Mouse (Mus musculus): ENCODE results near the gene Lime1.

Gene Lime1

DNA sequence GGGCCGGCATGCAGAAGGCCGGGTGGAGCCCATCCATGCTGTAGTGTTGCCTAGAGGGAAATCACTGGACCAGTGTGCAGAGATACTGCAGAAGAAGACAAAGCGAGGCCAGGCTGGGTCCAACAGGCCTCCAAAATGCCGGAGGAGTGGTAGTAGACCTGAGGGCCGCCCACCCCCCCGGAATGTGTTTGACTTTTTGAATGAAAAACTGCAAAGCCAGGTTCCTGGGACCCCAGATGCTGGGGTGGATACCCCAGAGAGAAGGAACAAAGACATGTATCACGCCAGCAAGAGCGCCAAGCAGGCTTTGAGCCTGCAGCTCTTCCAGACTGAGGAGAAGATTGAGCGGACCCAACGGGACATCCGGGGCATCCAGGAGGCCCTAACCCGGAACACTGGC, at the start of gene Lime1:
TSS of gene Lime1 (plus strand) at position 301 of the 400 bp plus-strand sequence.
- DNase-seq = no peak

- no peak for DNase-seq
These were observed 47.3 kb upstream of the Lime1 start for GRCm38 (mm10) chr2:181332542-181332941.

GRCm38 (mm10) chr2:181334023-181334422, 45.9 kb upstream of the Lime1 start:
- peak; percentile 49 for DNase-seq

DNA sequence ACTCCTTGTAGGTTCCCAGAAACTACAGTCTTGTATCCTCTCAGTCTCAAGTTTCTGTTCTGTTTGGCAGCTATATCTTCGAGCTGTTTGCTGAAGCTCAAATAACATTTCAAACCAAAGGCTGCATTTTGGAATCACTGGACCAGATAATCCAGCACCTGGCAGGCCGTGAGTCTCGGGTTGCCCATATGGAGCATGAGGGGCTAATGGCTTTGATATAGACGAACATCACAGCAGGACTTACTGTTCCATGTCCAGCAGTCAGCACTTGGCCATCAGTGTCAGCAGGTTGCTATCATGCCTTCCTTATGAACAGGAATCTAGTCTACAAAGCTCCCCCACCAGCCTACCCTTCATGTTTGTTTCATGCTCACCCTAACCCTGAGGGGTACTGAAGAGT, 39.5 kb upstream of the Lime1 start:
- DNase-seq = no peak

DNA sequence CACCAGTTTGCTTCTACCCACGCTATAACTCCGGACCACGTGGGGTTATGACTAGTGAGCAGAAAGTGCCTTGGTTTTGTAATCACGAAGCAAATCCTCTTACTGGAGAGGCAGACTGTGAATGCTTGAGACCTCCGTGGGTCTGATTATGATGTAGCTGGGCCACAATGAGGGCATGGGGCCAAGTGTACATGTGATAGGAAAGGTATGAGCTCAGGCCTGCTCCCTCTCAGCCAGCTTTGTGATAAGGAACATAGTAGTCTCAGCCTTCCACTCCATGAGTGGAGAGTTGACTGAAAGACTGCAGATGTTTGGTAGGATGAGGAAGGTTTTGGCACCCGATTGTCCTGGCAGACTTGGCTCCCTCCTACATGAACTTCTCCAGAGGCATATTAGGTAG, 37.1 kb upstream of the Lime1 start:
- no peak for DNase-seq

DNA sequence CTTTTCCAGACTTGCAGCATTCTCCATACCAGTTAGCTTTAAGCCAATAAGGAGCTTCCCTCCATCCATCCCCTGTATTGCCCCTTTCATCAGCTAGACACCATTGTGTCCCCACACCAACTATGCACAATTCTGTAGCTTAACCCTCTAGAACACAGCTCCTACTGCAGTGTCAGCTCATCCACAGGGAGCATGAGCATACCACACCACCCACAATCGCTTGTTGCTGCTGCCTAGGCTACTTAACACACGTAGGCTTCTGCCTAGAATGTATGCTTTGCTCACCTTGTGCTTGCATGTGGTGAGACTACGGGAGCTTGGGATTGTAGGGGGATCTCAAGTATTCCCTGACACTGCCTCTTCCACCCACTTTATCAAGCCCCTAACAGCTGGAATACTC, 23.1 kb upstream of the Lime1 start:
- no peak for DNase-seq

GRCm38 (mm10) chr2:181363946-181364345, 15.9 kb upstream of the Lime1 start:
- no peak for DNase-seq

- no peak for DNase-seq
These were observed 15.4 kb upstream of the Lime1 start for GRCm38 (mm10) chr2:181364487-181364859.

- DNase-seq = peak; percentile 86
These were observed 14.8 kb upstream of the Lime1 start, which contains the start of the genes Zgpat and Arfrp1 for GRCm38 (mm10) chr2:181364860-181365596. Gene Zgpat (plus strand): TSS chr2:181364928. Gene Arfrp1 (minus strand): TSS chr2:181365404.

DNA sequence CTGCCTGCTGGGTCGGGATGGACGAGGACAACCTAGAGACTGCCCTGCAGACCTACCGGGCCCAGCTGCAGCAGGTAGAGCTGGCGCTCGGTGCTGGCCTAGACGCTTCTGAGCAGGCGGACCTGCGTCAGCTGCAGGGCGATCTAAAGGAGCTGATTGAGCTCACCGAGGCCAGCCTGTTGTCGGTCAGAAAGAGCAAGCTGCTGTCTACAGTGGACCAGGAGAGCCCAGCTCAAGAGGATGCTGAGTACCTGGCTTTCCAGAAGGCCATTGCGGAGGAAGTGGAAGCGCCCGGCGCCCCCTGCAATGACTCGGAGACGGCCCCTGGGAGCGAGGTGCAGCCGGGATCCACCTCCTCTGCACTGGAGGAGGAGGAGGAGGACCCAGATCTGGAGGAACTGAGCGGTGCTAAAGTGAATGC, 14.2 kb upstream of the Lime1 start:
- no peak for DNase-seq

DNA sequence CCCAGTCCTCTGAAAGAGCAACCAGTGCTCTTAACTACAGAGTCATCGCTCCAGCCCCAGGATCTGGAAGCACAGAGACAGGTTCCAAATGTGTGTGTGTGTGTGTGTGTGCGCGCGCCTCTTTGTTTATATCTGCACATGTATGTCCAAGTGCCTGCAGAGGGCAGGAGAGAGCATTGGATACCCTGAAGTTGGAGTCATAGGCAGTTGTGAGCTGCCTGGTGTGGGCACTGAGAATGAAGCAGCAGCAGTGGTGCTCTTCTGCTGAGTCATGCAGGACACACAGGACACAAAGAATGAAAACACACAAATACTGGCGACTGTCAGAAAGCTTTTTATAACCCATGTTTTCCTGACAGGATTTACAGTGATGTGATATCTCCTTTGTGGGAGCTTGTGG, 9.9 kb upstream of the Lime1 start:
- no peak for DNase-seq

GRCm38 (mm10) chr2:181375787-181376186, 4.1 kb upstream of the Lime1 start:
- DNase-seq = no peak

- no peak for DNase-seq
These were observed 2.6 kb upstream of the Lime1 start for GRCm38 (mm10) chr2:181377230-181377629.

- DNase-seq = no peak
These were observed 1.2 kb upstream of the Lime1 start for GRCm38 (mm10) chr2:181378701-181379100.

GRCm38 (mm10) chr2:181380251-181380650, 373 bp downstream of the Lime1 start:
- DNase-seq = no peak

- no peak for DNase-seq
These were observed 1.2 kb downstream of the Lime1 start for GRCm38 (mm10) chr2:181381107-181381506.

DNA sequence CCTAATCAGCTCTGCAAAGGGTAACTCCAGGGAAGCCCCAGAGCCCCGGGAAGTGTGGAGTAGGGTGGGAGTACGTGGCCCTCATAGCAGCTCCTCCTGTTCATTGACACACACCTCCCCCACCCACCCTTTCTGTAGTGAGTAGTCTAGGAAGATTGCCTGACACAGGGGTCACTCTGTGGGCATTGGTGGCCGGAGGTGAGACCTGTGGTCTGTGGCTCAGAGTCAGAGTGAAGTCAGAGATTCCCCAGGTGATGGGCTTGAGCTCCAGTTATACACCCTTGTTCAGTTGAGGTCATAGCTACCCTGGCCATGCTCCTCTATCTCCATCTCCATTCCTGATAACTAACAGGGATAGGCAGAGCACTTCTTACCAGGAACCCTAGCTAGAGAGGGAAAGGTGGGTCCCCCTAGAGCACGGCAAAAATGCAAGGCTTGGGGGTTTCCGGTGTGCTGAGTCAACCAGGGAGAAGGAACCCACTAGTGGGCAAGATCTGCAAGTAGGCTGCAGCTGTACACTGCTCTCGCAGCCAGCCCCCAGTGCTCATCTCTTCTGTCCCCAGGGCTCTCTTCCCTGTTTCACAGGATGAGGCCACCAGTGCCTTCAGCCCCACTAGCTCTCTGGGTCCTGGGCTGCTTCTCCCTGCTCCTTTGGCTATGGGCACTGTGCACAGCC, 1.9 kb downstream of the Lime1 start:
- DNase-seq = no peak

GRCm38 (mm10) chr2:181384463-181384862, 4.6 kb downstream of the Lime1 start:
- no peak for DNase-seq

GRCm38 (mm10) chr2:181384919-181385391, 5.1 kb downstream of the Lime1 start:
- no peak for DNase-seq

- DNase-seq = no peak
These were observed 6.0 kb downstream of the Lime1 start for GRCm38 (mm10) chr2:181385885-181386284.

DNA sequence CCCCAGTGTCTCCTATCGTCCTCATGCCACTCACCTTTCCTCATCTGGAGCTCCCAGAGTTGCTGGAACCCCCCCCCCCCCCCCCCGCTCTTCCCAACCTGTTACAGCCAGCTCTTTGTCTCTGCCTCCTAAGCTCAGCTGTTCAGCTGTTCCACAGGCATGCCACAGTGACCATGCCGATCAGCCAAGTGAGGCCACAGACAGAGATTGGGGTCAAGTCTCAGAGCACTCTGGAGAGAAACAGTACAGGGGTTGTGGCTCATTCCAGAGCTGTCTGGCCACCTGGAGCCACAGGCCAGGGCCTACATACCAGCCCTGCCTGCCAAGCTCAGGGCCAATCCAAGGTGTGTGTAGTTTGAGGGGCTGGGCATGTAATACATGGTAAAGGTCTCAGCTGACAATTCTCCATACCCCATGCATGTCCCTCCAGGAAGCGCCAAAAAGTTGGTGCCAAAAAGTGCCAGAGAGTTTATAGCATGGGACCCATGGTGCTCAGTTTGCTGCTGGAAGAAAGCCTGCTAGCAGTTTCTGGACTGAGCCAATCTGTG, 6.9 kb downstream of the Lime1 start:
- DNase-seq = no peak

- DNase-seq = no peak
These were observed 10.4 kb downstream of the Lime1 start for GRCm38 (mm10) chr2:181390136-181390870.

DNA sequence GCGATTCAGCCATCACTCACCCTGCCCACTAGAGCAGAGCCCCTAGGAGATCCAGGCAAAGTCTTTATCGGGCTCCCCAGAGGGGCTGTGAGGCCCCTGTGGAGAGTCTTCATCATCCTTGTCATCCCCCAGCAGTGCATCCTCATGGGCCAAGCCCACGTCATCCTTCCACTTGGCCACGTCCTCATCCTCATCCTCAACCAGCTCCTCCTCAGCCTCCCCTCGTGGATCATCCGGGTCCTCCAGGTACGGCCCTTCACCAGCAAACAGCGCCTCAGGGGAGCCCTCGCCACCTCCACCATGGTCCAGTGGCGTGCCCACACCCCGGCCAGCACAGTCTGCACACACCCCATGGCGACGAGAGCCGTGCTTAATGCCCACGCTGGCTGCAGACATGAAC, 11.1 kb downstream of the Lime1 start:
- no peak for DNase-seq
